Mouse (Mus musculus) heart, postnatal 10 days (tissue): Measurements from ENCODE around the gene Cmas. TPM values are rescaled to one million over a fixed set of nuclear protein-coding genes. Genes with fewer than 3 reads are reported as not detected.

Source experiments
- DNase-seq, 2 experiments: peaks; one replicate each; pipeline ENCODE4 v3.0.0; 2021
- intact Hi-C: fragments of 180-260 bp; cut with DNase I; formaldehyde crosslinking; loops from one replicate; pipeline ENCODE4 v1.15.1; 2025
- total RNA-seq, 2 experiments: library from RNA; stranded (reverse); gene quantifications; 2 replicates each; pipeline ENCODE4 v1.2.3; 2021

Gene Cmas
- total RNA-seq, 2 experiments from 2014 or later, result 36.5 to 41.0 TPM

GRCm38 (mm10) chr6:142815513-142815912, 59.0 kb downstream of the Cmas start:
- intact Hi-C loops, result loop anchor here (2.0 to 10.0 kb wide), 2 partner anchors 37 to 149 kb away; partner anchors contain the start of gene St8sia1
- no peak for DNase-seq

DNA sequence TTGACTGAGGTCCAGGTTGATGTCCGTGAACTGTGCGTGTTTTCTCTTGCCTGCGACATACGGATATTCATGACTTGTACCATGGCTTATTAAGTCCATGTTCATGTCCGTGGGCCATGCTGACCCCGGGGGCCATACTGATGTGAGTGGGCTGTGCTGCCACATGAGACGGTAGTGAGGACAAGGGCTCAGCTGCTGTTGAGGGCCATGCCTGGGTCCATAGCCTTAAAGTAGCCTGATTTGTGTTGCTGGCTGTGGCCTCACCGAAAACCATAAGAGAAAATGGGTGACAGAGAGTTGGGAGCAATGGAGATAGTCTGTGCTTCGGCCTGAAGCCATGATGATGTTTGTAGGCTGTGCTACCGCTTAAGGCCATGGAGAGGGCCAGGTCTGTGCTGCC, 61.8 kb downstream of the Cmas start:
- intact Hi-C loops, result loop anchor here (10.0 kb wide), 1 partner anchor 146 kb away; the partner anchor contains the start of gene St8sia1
- DNase-seq, result no peak

DNA sequence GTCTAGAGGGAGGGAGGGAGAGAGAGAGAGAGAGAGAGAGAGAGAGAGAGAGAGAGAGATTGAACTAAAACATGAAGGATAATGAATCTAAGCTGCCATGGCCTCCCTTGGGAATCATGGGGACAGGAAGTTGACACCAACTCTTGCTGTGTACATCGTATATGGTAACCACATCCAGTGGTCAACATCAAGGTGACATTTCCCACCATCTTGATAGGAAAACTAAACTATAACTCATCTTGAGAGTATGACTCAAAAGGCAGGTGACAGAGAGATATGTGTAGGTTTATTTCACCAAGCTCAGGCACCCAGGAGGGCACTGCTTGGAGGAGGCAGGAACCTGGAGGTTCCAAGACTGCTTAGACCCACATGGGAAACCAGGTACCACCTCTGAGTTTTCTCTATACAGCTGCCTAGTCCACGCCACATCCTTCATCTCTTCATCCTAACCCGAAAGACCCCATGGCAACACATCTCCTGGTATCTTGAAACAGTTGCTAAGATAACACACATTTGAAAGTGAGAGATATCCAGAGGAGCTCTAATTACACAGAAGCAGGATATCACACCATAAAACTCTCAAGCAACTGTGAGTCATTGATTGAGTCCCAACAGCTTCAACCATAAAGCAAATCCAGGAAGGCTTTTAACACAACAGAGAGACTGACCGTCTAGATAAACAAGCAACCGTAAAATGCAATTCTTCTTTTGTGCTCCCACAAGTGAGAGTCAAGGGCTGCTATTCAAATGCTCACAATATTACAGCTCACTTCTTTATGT, 66.7 kb downstream of the Cmas start:
- DNase-seq, result no peak
- intact Hi-C loops, result no loop called here

Other genes with a start within 250 kb of the Cmas start
- gene Ldhb, start 248.7 kb upstream of the Cmas start, total RNA-seq, result 1,000 to 10,000 TPM; 1,648 to 1,721 TPM
- 10 to 100 TPM; 40.4 to 46.7 TPM for gene Kcnj8, start 185.1 kb upstream of the Cmas start, total RNA-seq
- 100 to 1,000 TPM; 220 to 258 TPM for gene Abcc9, start 54.4 kb upstream of the Cmas start, total RNA-seq
- gene Sult6b2, start 47.8 kb downstream of the Cmas start, total RNA-seq, result not detected
- gene St8sia1, start 207.8 kb downstream of the Cmas start, total RNA-seq, result 1 to 10 TPM in 1 of 2 experiments, under 1 TPM in 1; 0.89 to 1.3 TPM